Comparison of ENCODE assay signal across 13 mouse cellular contexts in the genomic region with DNA sequence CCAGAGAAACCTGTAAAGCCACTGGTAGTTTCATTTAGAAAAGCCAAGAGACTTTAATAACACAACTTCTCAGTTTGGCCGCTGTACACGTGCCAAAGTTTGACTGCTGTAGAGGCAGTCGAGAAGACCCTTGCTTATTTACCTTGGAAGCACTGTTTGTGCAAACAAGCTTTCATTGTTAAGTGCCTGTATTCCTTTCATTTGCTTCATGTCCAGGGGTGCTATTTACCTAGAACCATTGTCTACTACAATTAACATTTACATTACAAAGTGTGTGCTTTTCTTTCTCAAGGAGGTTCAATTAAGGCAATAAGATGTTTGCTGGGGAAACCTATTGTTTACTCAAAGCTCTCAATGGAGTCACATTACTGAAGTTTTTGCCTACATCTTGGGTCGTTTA.
A peak's percentile ranks its signal among the peaks of the same experiment; 100 is the strongest.
DNase-seq lines count a peak whose midpoint lies in the region; ATAC-seq and TF ChIP-seq lines count a peak whose summit lies in the region.
"Had no signal": no experiment of that assay in that cellular context is flagged by ENCODE, and none has a peak within 500 bp of the region (broad histone marks: within the 10 kb centered on the region; RNA-seq: fewer than 3 reads in every experiment).

No protein-coding gene starts in this region.

- no peak for TF ChIP-seq CTCF in cerebellum, adult 2 months (IDR thresholded peaks at IDR 0.05; ENCODE audit: borderline replicate concordance, insufficient read depth, low read depth, low read length)
- TF ChIP-seq CTCF in intestine, postnatal 0 days (IDR thresholded peaks at IDR 0.05; ENCODE audit: low read depth), result no peak

- peaks cover 1% of the 10 kb centered on the region; the same call in 1 of the 2 replicates for H3K4me1 ChIP-seq in cerebellum, adult 2 months (ENCODE audit: control insufficient read depth, insufficient read depth, low read length)
- peaks cover 19% of the 10 kb centered on the region for H3K4me1 ChIP-seq in forebrain, embryonic 16.5 days (replicated peaks; ENCODE audit: control insufficient read depth, insufficient read depth, low read length)
- H3K4me1 ChIP-seq in midbrain, embryonic 13.5 days (replicated peaks), result peaks cover 35% of the 10 kb centered on the region
- no peaks in the 10 kb centered on the region for H3K4me1 ChIP-seq in intestine, postnatal 0 days (replicated peaks; ENCODE audit: control insufficient read depth, insufficient read depth, low read length)
- H3K4me1 ChIP-seq: embryonic facial prominence, embryonic 12.5 days had no signal

- TF ChIP-seq POLR2A in cerebellum, adult 2 months (IDR thresholded peaks at IDR 0.05; ENCODE audit: borderline replicate concordance, insufficient read depth, low read length), result no peak

- H3K9me3 ChIP-seq in forebrain, embryonic 16.5 days (ENCODE audit: control insufficient read depth, low read length), result no peaks in the 10 kb centered on the region
- H3K9me3 ChIP-seq in midbrain, embryonic 13.5 days, result no peaks in the 10 kb centered on the region
- H3K9me3 ChIP-seq in intestine, postnatal 0 days (ENCODE audit: control insufficient read depth), result no peaks in the 10 kb centered on the region
- H3K9me3 ChIP-seq: embryonic facial prominence, embryonic 12.5 days had no signal

- peak overlapping the region; percentile 24 for H3K4me3 ChIP-seq in cerebellum, adult 2 months (replicated peaks; ENCODE audit: insufficient read depth, low read depth, low read length)
- peak overlapping the region; percentile 67 for H3K4me3 ChIP-seq in forebrain, embryonic 16.5 days (replicated peaks; ENCODE audit: low read length)
- H3K4me3 ChIP-seq in midbrain, embryonic 13.5 days (replicated peaks), result peak overlapping the region; percentile 51
- no peak overlapping the region for H3K4me3 ChIP-seq in intestine, postnatal 0 days (ENCODE audit: low read depth, low read length)
- H3K4me3 ChIP-seq: embryonic facial prominence, embryonic 12.5 days had no signal

- WGBS in cerebellum, adult 2 months, result 4% methylated on average over 4 of the region's 4 CpGs
- WGBS in forebrain, embryonic 16.5 days, result 2% methylated on average over 4 of the region's 4 CpGs
- WGBS in midbrain, embryonic 13.5 days, result 3% methylated on average over 4 of the region's 4 CpGs
- 19% methylated on average over 4 of the region's 4 CpGs for WGBS in intestine, postnatal 0 days

- peak; percentile 23 to 28 for DNase-seq in cerebellum, adult 2 months
- no peak for DNase-seq in cerebellum, adult 8-10 months
- DNase-seq in R1 (ENCODE audit: low read depth, low spot score), result peak; percentile 40
- no peak for DNase-seq in heart, adult 18-20 months
- no peak for DNase-seq in B cell, adult 2 months
- DNase-seq: adrenal gland, postnatal 36 days; liver, postnatal 0 days; spleen, adult 18-20 months had no signal

- H3K27ac ChIP-seq in cerebellum, adult 2 months (ENCODE audit: insufficient read depth, low read length), result no peak overlapping the region
- H3K27ac ChIP-seq in forebrain, embryonic 16.5 days (ENCODE audit: low read length), result peak overlapping the region; percentile 98
- H3K27ac ChIP-seq in midbrain, embryonic 13.5 days, result peak overlapping the region; percentile 98
- no peak overlapping the region for H3K27ac ChIP-seq in intestine, postnatal 0 days (ENCODE audit: low read depth, low read length)
- H3K27ac ChIP-seq: embryonic facial prominence, embryonic 12.5 days had no signal

- 0 out of 2 replicates have a peak, but pooled peaks cover 11% of the 10 kb centered on the region for H3K36me3 ChIP-seq in forebrain, embryonic 16.5 days (ENCODE audit: control insufficient read depth, insufficient read depth)
- H3K36me3 ChIP-seq in midbrain, embryonic 13.5 days, result peaks cover 19% of the 10 kb centered on the region
- no peaks in the 10 kb centered on the region for H3K36me3 ChIP-seq in intestine, postnatal 0 days (ENCODE audit: control insufficient read depth, insufficient read depth)
- H3K36me3 ChIP-seq: embryonic facial prominence, embryonic 12.5 days had no signal

- no peak for ATAC-seq in forebrain, embryonic 16.5 days
- no peak for ATAC-seq in midbrain, embryonic 13.5 days
- no peak for ATAC-seq in intestine, postnatal 0 days
- ATAC-seq: intestine, embryonic 16.5 days; liver, postnatal 0 days had no signal

- peak overlapping the region; percentile 82 for H3K9ac ChIP-seq in forebrain, embryonic 16.5 days (replicated peaks; ENCODE audit: low read depth, low read length)
- H3K9ac ChIP-seq in midbrain, embryonic 13.5 days (replicated peaks), result peak overlapping the region; percentile 97
- H3K9ac ChIP-seq in intestine, postnatal 0 days (ENCODE audit: low read depth, low read length), result no peak overlapping the region
- H3K9ac ChIP-seq: embryonic facial prominence, embryonic 12.5 days; liver, postnatal 0 days had no signal

- H3K27me3 ChIP-seq in cerebellum, adult 2 months (ENCODE audit: control insufficient read depth, insufficient read depth, low read length), result no peaks in the 10 kb centered on the region
- H3K27me3 ChIP-seq in forebrain, embryonic 16.5 days (replicated peaks; ENCODE audit: control insufficient read depth, insufficient read depth, low read length), result no peaks in the 10 kb centered on the region
- H3K27me3 ChIP-seq in midbrain, embryonic 13.5 days, result no peaks in the 10 kb centered on the region
- H3K27me3 ChIP-seq in intestine, postnatal 0 days (replicated peaks; ENCODE audit: control insufficient read depth, insufficient read depth, low read length), result peaks cover 73% of the 10 kb centered on the region

- peak overlapping the region; percentile 84 for H3K4me2 ChIP-seq in forebrain, embryonic 16.5 days (ENCODE audit: low read length)
- H3K4me2 ChIP-seq in midbrain, embryonic 13.5 days (replicated peaks), result peak overlapping the region; percentile 88
- H3K4me2 ChIP-seq in intestine, postnatal 0 days (replicated peaks; ENCODE audit: low read depth), result no peak overlapping the region
- H3K4me2 ChIP-seq: embryonic facial prominence, embryonic 12.5 days had no signal

Comparison
In these comparisons a context has a peak if more than half of its experiments do, and no peak if none do; other contexts are left out.
1. DNase-seq: peak in cerebellum, adult 2 months (2 of 2) and R1 (single experiment); none in cerebellum, adult 8-10 months (single experiment), heart, adult 18-20 months (0 of 2) and B cell, adult 2 months (0 of 2).
2. H3K27ac ChIP-seq: peak in forebrain, embryonic 16.5 days (single experiment) and midbrain, embryonic 13.5 days (single experiment); none in cerebellum, adult 2 months (single experiment) and intestine, postnatal 0 days (single experiment).